Mouse (Mus musculus) WW6 (cell line): ENCODE results near the gene Pcyt2.

ENCODE experiments used
- DNase-seq: peaks from one replicate; pipeline ENCODE4 v3.0.0-alpha.2; 2013; ENCODE audit warnings: low read depth, low spot score

Pcyt2 gene

DNA sequence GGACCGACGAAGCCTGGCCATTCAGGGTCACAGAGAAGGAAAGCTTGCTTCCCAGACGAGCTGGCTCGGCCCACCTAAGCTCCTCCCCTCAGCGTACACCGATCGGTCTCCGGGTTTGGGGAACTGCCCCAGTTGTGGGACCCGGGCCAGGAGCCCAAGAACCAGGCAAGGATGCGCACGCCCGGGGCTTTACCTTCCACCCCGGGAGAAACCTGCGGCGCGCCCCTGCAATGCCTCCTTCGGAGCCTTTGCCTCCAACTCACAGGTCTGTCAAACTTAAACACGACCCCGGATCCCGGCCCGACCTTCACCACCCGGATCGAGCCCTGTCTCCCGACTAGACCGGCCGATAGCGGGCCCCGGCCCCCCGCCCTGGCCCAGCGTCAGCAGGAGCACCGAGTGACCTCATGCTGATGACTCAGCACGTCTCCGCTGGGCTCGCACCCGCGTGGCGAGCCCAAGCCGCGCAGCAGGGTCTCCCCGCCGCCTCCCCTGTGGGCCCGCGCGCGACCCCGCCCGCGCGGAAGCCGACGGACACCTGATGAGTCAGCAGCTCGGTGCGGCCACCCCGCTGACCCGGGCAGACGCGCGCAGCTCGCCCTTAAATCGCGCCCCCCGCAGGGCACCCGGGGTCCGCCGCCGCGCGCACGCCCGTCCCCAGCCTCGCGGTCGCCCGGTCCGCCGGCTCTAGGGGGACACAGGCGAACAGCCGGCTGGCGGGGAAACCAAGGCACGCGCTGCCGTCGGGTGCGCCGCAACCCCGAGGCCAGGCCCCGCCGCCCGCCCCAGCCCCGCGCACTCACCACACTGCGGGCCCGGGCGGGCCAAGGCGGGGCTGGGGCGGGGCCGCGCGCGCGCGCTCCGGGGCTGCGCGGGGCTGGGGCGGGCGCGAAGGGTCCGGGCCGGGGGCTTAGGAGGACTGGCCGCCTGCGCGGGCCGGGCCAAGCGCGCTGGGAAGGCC lies 15.1 kb upstream of the Pcyt2 start:
- no peak for DNase-seq

- no peak for DNase-seq
These were observed 14.2 kb upstream of the Pcyt2 start for GRCm38 (mm10) chr11:120631726-120632448.

GRCm38 (mm10) chr11:120630881-120631725 lies 13.4 kb upstream of the Pcyt2 start:
- no peak for DNase-seq

- DNase-seq: no peak
These were observed 12.7 kb upstream of the Pcyt2 start for GRCm38 (mm10) chr11:120630401-120630871.

DNA sequence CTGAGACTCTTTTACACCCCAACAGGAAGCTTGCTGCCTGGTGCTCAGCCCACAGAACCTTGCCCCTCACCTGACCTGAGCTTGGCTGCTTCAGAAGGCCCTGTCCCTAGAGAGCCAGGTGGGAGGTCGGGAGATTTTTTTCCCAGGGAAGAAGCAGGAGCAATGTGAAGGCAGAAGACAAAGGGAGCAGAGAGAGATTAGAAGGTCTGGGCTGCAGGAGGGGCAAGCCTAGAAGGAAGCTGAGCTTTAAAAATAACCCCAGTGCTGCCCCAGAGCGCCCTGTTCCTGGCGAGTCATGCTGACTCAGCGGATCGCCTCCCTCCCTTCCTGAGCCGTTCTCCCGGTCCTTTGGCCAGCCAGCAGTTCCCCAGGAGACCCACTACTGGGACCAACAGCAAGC lies 12.2 kb upstream of the Pcyt2 start:
- DNase-seq: no peak

GRCm38 (mm10) chr11:120629341-120629730 lies 11.6 kb upstream of the Pcyt2 start:
- DNase-seq: no peak

DNA sequence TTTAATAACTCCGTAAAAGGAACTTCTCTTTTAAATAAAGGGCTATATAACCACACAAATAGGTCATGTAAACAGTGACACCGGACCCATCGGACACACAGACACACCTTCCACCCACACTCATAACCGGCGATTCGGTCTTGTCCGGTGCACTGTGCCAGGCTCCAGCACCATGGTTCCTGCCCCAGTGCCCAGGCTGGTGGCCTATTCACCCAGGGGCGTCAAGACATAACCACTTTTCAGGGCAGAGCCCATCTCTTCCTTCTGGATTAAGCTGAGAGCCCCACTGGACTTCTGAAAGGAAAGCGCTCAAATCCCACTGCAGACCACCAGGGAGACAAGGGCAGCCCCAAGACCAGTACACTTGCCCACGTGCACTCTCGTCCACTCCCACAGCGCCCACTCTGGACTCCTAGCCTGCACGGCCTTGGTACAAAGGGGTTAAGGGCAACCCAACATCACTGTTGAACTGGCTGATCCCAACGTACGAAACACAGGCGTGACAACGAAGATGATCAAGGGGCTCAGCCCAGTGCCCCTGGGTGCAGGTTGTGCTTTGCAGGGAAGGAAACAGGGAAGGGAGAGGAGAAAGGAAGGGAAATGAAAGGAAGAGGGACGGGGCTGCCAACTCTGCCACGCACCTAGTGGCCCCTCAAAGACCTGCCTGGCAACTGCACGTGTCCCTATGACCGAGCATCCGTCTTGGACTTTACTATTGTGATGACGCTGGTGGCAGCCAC lies 11.0 kb upstream of the Pcyt2 start:
- no peak for DNase-seq

GRCm38 (mm10) chr11:120627468-120628300 lies 9.9 kb upstream of the Pcyt2 start:
- DNase-seq: no peak

- DNase-seq: no peak
These were observed 9.2 kb upstream of the Pcyt2 start for GRCm38 (mm10) chr11:120626785-120627467.

DNA sequence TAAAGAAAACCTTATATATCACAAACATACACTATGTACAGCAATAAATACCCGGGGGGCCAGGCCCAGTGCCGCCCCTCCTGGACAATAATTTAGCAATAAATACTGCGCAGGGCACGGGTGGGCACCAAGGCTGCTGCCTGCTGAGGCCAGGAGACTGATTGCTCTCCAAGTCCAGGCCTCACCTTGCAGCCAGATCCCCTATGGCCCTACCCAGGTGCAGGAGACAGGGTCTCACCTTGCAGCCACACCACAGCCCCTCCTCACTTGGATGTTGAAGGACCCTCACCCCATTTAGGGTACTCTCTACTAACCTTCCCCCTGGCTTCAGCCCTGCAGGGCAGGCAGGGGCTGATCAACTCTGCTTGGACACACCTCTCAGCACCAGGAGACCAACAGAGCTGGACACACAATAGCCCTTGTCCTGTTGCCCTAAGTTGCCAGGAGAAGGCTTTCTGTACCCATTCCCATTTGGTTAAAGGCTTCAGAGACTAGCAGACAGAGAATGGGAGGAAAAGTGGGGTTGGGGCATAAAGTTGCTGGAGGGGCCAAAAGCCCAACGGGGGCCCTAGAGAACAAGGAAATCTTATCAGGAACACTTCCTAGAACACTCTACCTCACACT lies 7.5 kb upstream of the Pcyt2 start, which contains the start of gene Sirt7:
Sirt7 (minus strand) TSS at position 89 of the 624 bp plus-strand sequence.
- no peak for DNase-seq

DNA sequence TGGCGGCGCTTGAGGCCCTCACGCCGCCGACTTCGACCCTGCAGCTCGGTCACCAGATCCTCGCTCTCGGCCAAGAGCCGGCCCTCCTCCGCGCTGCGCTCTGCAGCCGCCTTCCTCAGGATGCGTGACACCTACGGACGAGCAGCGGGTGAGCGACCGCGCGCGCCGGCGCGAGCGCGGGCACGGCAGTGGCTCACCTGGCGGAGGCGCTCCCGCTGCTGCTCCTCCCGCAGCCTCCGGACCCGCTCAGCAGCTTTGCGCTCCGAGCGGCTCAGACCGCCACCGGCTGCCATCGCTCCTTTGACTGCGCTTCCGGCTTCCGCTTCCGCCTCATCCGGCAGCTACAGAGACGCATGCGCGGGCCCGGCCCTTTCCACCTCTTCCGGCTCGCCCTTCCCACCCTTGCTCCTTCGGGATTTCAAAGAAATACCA lies 7.0 kb upstream of the Pcyt2 start:
- peak; percentile 73 for DNase-seq

- DNase-seq: peak; percentile 70
These were observed 6.4 kb upstream of the Pcyt2 start for GRCm38 (mm10) chr11:120623961-120624679.

GRCm38 (mm10) chr11:120622805-120623204 lies 5.1 kb upstream of the Pcyt2 start:
- no peak for DNase-seq

DNA sequence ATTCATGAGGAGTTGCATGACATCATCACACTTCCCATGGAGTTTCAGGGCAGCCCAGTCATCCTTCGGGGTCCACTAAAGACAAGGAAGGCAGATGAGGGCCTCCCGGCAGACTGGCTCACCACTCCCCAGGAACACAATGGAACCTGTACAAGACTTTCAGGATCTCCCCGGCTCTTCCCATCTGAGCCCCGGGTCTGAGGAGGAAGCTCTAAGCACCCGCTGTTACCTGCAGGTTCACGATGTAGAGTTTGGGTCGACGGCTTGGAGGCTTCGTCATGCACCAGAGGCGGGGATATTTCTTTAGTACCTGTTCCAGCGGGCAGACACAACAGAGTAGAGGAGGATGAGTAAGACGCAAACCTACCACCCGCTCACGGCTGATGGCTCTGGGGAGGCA lies 2.5 kb upstream of the Pcyt2 start:
- DNase-seq: no peak

GRCm38 (mm10) chr11:120618619-120619535 lies 1.1 kb upstream of the Pcyt2 start:
- no peak for DNase-seq

DNA sequence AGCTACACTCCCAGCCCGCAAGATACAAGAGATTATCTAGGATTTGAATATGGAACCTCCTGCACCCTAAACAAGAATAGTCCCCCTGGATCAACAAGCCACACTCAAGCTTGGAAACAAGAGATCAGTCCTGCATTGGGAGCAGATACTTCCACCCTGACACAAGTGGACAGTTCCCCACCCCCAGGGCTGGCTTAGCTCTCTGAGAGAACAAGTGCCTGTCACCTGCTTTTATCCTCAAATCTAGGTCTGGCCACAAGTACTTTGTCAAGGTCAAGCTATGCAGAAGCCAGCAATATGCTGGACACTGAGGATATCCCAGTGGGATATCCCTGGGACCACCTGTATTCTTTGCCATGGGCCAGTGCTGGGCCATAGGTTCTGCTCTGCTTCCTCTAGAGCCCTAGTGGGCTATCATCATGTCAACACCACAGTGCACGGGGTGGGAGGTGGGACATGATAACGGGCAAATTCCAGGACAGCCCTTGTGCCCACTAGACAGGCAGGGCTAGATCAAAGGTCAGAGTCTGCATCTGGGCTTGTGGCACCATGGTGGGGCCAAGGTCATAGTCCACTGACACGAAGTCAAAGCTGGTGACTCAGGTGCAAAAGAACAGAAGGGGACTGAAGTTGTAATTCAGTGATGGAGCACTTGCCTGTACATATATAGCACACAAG lies 980 bp downstream of the Pcyt2 start:
- DNase-seq: no peak
